Mouse (Mus musculus) adrenal gland, adult 18-20 months (tissue): ENCODE measurements at regions not wholly inside any gene's neighbourhood (a gene's known extent, or its start where the extent isn't known, plus 50 kb on each side); places are given as distances from the start of the nearest gene placed in this dataset.

ENCODE experiments used
- DNase-seq, 2 experiments: peaks; one replicate each; pipeline ENCODE4 v3.0.0; 2021 to 2022; ENCODE audit warnings: low spot score in 2 of 2

DNA sequence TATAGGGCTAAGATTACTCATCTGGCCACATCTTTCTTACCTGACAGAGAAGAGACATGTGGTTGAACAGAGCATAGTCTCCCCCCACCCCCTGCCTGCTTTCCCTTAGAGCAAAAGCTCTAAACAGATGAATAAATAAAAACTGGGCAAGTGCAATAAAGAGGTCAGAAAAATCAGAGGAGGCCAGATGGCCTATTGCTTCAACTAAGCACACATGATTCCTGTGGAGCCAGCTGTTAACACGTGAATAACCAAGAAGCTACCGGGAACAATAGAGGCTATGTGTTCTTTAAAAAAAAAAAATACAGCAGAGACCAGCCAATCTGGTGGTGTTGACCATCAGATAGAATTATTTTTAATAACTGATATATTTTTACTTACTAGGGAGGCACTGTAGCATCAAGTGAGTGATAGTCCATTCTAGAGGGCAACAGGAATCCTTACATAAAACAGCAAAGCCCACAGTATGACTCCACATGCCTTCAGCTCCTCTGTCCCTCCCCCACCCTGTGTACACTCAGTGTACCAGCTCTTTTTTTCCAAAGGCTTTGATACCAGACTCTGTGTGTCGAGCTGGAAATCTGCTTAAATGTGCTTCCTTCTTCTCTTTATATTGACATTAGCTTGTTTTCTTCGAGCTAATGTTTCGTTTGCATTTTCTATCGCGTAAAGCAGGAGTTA lies 272.6 kb downstream of the Plk2 start:
- no peak for DNase-seq

DNA sequence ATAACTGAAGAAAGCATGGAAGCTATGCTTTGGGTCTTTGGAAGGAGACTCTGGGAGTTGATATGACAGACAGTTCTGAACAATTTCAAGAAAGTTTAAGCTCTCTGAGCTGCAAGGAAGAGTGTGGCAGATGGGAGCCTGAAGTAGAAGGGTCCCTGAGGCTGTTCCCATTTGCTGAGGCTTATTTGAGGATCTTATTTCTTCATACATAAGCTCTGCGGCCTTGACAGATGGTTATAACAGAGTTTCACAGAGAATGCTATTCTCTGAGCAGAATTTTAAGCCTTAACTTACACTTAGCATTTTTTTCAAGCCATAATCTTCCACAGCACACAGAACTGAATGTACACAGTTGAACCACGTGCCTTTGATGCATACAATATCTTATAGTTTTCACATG lies 278.7 kb downstream of the Plk2 start:
- no peak for DNase-seq

DNA sequence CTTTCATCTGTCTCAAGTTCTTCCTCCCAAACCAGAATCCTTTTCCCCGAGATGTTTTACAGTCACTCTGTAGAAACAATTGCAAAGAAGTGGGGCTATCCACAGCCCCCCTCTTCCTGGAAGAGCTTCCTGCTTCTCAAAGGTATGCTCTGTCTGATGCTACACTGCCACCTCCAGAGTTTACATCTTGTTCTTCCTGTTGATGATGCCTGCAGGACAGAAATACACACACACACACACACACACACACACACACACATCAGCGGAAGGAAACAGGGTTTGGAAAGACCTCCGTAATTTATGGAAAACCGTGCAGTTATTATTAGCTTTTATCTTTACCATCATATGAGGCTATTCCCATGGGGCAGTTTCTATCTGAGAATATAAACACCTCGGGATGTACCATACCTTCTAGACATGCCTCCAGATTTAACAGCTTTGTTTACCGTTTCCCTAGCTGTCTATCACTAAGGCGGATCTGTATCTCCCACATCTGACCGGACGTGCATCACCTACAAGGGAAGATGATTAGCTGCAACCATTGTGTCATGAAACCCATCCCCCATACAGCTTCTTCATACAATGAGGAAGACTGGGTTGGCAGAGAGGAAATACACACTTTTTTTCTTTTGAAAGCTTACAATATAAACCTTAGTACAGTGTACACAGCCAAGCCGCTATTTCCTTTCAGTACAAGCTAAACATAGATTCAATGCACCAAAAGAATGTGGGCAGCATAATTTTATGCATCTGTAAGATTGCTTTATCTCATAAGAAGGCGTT lies 288.6 kb downstream of the Plk2 start:
- DNase-seq = no peak

DNA sequence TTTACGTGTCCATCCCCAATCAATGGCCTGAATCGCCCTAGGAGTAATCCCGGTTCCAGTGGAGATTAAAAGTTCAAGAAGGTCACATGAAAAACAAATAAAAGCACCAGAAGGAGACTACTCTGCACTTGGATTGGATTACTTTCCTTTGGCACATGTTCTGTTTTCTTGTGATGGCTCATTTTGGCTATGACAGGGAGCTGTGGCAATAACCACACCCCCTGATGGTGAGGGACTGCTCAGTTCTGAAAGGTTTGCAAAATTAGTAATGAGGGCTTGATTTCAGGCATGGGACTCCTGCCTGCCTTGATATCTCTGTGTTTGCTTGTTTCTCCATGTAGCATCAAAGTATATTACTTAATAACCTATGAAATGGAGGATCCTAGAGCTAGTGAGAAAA lies 293.9 kb downstream of the Plk2 start:
- no peak for DNase-seq

DNA sequence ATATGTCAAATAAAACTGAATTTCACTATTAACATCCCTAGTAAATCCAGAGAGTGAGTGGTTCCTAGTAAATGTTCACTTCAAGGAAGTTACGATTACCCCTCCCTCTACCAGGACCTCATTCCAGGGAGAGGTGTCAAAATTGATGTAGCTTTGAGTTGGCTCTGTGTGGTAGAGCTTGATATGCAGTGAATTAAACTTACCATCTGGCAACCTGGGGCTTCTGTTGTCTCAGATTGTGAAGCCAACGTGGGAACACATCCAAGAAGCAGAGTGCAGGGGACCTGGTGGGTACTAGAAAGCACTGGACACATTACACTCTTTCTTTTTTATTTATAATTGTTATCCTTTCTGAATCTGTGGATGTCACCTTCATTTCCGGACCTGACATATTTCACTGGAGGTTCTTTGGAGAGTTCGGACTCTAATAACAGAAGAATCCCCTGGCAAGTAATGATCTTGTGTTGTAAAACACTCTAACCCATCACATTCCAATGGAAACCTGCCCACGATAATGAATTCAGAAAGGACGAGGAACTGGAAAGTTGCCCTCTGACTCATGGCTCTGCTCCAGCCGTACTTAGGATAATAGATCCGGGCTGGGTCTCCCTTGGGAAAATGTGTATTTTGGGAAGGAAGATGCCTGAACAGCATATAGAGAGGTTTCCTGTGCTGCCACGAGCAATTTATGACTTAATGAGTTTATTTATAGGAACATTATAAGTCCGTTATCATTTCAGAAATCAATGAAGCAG lies 295.8 kb downstream of the Plk2 start:
- DNase-seq = no peak

DNA sequence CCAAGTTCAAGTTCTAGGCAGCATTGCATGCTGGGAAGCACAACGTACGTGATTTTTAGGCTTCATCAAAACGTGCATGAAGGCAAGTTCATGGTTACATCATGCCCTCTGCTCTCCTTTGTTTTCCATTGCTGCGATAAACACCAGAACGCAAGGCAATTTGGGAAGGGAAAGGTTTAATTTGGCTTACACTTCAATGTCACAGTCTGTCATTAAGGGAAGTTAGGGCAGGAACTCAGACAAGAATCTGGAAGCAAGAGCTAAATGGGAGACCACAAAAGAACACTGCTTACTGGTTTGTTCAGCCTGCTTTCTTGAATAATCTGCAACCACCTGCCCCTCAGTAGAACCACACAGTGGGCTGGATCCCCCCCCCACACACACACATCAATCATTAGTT lies 297.9 kb downstream of the Plk2 start:
- DNase-seq = no peak

DNA sequence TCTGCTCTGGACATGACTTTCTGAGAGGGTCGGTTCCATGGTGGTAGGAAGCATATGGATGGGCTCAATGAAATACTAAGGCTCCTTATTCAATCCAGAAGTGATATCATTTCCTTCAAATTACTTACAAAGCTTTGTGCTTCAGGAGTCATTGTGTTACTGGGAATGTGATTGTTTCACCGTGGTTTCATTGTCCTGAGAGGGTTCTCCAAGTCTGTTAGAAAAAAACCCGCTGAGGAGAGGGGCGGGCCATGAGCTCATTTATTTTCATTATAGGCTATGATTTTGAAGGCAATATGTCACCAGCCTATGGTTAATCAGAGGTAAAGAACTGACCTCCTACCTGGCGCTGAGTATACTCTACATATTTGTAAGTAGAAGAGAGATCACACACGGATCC lies 300.0 kb downstream of the Plk2 start:
- DNase-seq = no peak

DNA sequence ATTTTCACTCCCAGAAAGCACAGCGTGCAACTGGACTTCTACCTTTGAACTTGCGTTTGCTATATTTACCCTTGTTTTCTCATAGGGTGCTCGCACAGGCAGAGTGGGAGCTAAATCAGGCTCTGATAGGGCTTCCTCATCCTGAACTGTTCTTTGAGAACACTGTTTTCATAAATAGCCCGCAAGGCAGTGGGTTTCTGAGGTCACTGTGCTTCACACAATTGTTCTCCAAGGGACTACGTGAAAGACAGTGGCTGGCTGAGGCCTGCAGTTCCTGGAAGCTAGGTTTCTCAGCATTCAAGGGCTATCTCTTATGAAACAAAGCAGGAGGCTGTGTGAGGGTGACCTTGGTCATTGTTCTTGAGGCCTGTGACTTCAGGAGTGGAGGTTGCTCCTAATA lies 301.7 kb downstream of the Plk2 start:
- DNase-seq = no peak

DNA sequence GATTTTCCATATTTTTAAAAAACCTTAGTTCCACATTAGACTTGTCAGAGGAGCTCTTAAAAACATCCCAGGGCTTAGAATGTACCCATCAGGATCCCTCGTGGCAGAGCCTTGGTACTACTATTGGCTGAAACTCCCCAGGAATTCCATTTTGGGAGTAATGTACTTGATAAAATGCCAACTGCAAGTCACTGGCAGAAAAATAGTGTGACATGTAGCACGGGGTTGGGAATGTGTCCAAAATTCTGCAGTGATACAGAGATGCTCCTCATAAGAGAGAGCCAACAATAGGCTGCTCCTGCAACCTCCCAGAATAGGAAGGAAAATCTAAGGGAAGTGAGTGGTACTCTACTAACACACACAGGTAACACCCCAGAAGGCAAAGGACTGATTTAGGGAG lies 309.4 kb downstream of the Plk2 start:
- no peak for DNase-seq

DNA sequence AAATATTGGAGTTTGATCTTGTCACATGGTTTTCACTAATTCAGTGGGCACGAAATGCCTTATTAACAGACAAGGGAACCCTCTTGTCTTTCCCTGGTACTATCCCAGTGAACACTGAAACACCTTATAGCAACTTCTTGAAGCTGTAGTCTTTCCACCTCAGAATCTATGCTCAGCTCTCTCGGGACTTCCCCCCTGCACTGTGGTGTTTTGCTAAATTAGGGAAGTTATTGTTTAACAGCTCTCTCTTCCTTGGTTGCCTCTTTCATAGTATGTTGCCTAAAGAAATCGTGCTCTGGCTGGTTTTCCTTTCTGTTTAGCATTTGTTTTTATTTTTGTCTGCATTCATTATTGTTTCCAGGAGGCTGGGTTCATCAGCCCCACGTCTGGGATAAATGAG lies 316.0 kb downstream of the Plk2 start:
- no peak for DNase-seq

DNA sequence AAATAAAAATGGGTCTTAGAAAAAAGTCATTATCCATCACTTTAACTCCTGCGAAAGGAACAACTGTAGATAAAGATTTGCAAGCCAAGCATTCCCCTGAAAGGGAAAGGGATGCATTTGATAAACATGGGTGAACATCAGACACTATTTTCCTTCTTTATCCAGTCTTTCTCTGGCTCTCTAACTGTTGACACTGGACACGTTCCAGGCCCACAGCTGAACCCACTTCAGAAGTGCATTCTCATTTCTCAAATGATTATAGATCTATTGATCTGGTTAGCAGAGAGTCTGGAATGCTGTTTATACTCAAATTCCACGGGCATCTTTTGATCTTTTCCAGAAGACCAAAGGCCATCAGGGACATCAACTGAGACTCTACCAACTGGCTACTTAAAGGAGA lies 317.7 kb downstream of the Plk2 start:
- no peak for DNase-seq

DNA sequence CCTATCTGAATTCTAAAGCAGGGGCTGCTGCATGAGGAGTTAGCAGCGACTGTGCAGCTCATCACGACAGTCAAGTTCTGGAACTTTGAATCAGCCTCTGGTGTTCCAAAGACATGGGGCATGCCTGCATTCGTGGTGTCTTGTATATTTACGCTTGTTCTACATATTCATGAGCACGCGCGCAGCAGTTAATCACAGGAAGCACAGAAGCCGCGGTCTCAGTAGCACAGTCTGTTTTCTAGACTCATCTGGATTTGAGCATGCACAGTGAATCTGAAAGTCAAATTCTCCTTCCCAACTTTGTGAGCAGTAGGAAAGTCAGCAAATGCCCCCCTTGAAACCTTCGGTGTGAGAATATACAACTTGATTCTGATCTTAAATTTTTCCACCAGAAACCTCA lies 327.3 kb downstream of the Plk2 start:
- DNase-seq = no peak

DNA sequence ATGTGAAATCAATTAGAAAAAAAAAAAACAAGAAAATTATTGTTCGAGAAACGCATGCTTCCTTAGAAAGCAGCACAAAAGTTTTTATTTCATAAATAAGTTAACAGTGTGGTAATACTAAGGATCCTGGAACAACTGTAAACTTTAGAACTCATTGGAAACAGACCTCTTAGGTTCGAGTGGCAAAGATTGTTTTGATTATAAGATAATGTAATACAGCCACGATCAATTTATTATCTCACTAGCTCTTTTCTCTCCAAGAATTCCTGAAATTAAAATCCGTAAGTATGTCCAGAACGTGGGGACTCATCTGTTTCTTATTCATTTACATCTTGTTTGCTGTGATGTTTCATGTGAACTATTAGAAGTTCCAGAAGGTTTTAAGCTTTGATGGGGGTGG lies 327.9 kb downstream of the Plk2 start:
- DNase-seq = no peak

DNA sequence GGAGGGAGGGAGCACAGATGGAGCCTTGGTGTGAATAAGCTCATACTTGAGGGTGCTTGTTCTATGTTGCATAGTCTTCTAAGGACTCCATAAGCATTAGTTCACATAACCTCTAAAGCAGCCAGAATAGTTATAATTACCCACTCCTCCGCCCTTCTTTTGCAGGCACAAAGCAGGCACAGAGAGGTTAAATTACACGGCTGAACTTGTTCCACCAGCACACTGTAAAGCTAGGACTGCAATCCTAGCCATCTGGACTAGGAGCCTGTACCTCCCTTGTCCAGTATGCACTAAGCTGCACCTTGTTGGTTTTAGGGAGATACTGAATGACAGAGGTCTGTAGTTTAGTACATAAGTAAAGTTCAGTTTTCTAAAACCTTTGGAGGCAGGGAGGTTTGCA lies 330.0 kb downstream of the Plk2 start:
- no peak for DNase-seq

DNA sequence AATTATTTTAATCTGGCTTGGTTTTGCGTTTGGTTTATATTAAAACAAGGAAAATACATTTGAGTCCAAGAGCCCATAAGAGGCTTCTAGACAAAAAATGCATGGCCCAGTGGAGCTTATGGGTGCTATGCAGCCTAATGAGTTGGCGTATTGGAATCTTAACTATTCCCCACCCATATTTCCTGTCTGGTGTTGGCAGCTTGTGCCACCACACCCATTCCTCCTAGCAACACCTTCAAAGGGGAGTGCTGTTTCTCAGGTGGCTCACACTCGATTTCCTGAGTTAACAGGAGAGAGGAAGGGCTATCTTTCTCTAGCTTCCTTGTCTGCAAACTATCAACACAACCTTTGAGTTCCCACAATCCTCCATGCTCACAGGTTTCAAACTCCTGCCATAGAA lies 331.0 kb downstream of the Plk2 start:
- DNase-seq = no peak

DNA sequence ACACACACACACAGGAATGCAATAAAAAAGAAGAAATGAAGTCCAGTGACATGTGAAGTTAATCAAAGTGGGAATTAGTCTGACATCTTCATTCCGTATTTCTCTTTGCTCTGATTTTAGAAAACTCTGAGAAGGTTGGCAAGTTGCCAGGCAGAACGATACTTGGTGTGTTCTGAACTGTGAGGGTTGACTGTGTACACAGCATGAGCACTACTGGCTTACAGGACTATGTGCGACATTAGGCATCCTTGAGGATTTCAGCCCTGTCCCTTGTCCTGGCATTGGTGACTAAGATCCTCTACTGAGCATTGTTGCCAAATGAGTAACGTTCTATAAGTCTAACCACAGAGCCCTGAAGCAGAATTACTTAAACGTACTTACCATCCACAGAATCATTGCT lies 340.7 kb downstream of the Plk2 start:
- no peak for DNase-seq

DNA sequence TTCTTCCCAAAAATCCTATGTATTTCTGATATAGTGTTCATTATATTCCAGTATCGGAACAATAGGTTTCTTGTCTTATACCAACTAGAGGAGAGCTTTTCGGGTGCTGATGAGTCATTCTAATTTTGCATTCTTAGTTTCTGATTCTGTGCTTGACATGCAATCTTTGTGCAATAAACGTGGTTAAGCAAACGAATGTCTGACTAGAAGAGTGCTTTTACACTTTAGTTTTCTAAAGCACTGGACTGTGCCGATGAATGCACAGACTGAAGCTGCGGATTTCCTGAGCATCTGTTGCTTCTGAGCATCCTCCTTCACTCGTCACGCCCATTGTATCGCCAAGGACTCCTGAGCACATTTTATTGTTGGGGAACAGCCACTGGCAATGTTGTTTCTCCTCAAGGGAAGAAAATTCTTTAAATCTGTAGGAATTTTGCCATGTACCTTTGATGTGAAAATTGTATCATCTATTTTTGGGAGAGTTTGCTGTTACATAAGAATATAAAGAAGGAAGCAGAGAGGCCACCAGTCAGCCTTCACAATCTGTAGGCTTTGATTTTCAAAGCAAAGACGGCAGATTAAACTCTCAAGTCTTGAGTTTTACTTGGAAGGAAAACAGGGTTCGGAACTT lies 346.8 kb downstream of the Plk2 start:
- DNase-seq = no peak

DNA sequence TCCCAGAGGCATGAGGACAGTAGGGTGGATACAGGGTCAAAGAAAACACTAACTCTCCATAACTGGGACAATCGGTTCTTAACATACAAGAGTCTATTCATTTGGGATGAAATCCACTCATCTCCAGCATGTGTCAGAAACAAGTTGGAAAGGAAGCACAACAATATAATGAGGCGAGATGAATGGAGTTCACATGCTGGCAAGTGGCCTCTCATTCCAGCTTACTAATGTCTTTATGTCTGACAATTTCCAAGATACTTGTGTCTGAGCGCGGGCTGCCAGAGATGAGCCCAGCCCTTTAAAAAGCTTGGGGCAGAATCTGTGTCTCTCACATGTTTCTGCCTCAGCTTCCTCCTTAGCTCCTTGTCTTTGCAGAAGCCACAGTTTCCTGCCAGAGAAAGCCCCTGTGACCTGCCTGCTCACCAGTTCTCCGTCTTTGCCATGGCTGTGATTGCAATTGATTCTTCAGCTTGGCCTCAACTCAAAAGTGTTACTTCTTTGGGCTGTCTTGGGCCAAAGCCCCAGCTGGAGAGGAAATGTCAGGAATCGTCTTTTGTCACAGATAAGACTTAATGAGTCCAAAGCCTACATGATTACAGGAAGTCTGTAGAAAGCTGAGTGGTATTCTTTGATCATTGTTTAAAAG lies 352.5 kb downstream of the Plk2 start:
- DNase-seq = no peak

DNA sequence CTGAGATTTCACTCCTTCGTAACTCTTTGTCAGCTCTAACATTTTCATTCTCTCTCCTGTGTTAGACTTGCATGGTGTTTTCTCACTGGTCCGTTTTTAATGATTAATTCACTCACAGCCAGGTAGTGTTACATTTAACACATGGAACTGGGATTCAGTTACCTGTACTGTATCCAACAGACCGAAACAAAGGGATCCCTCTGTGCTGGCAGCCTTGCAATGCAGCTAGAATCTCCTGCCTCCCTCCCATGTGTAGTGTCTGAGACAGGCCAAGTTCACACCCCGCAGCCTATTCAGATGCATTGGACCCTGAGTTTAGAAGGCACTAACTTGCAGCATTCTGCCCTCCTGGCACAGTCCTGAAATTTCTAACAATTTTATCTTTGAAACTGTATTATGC lies 357.9 kb downstream of the Plk2 start:
- DNase-seq = no peak

DNA sequence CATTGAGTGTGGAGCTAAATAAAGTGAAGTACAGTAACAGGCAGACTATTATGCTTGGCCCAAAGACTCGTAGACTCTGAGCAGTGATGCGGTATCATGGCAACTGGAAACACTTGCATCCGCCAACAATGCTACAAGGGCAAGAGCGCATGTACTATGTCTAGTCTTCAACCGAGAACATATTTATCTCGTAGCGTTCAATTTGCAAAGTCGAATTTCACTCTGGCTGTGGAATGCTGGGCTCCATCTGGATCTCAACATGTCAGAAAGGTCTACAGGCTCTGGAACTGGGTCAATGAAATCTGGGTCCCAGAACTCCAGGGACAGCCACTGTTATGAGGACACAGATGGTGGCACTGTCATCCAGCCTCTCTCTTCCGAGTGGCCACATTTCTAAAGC lies 359.7 kb downstream of the Plk2 start:
- no peak for DNase-seq

DNA sequence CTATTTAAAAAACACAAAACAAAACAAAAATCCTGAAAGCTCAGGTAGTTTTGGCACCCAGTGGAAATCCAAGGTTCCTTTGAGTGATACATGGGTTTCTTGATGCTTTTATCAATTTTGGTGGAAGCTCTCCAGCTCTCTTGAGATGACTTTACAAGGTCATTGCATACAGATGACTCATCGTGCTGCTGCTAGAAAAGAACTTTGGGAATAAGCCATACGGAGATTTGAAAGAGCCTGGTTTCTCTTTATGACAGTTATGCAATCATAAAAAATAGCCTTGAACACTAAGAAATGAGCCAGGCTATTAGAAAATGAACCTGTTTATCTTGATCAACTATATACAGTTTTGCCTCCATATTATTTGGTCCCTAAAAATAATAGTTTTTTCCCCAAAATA lies 362.0 kb downstream of the Plk2 start:
- DNase-seq = no peak
